Mouse (Mus musculus) CH12.LX (cell line): ENCODE measurements around the gene Zyg11a.

Experiments used
- IRF4 ChIP-seq: IDR thresholded peaks from 2 replicates; pipeline ENCODE4 v1.6.1; 2014; ENCODE audit warnings: low read depth, mild to moderate bottlenecking, inconsistent platforms, low read length, improper control_type of control experiment
- MAX ChIP-seq: IDR thresholded peaks from 2 replicates; pipeline ENCODE4 v1.6.1; 2011; ENCODE audit warnings: low read length, improper control_type of control experiment
- POLR2AphosphoS2 ChIP-seq: IDR thresholded peaks from 2 replicates; pipeline ENCODE4 v1.6.1; 2011; ENCODE audit warnings: low read depth, low read length, improper control_type of control experiment
- RCOR1 ChIP-seq: conservative IDR thresholded peaks from 2 replicates; pipeline ENCODE4 v1.6.1; 2012; ENCODE audit warnings: low read depth, mild to moderate bottlenecking, inconsistent platforms, low read length, improper control_type of control experiment
- ZKSCAN1 ChIP-seq: IDR thresholded peaks from 2 replicates; pipeline ENCODE4 v1.6.1; 2012; ENCODE audit warnings: low read depth, inconsistent platforms, low read length, improper control_type of control experiment, borderline replicate concordance

GRCm38 (mm10) chr4:108265774-108266173 is 47.9 kb upstream of the Zyg11a start:
- TF ChIP-seq ZKSCAN1, result no peak
- no peak for TF ChIP-seq MAX
- TF ChIP-seq POLR2AphosphoS2, result no peak
- TF ChIP-seq IRF4, result no peak
- no peak for TF ChIP-seq RCOR1
